Mouse (Mus musculus) bone marrow macrophage, adult 2 months (primary cell): ENCODE data around the gene Ott.
"Not testable (repeated sequence)": the region's sequence is repeated elsewhere in the genome, so short reads cannot be mapped to it uniquely, and the experiment has no call there.

Experiments
- CTCF ChIP-seq: IDR thresholded peaks from 2 replicates; pipeline ENCODE4 v1.5.1; 2012; ENCODE audit warnings: low read depth, mild to moderate bottlenecking, low read length, moderate library complexity
- POLR2A ChIP-seq: IDR thresholded peaks from 2 replicates; pipeline ENCODE4 v1.6.1; 2012; ENCODE audit warnings: mild to moderate bottlenecking, low read depth, low read length, borderline replicate concordance

DNA sequence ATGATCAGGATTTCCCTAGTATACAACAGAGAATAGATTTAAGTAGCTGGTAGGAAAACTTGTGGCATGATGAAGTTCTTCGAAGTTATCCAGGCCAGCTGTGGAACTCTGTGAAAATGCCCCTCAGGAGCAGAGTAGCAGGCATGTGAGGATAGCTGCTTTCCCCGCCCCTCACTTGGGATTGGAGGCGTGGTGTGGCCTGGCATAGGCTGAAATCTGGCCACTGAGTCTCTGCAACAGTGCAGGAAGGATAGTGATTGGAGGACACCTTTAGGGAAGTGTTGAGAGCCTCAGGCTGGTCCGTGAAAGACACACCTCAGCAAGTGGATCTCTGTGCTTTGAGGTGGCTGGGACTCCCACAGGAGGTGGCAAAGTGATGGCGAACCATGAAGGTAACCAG, at the start of gene Ott:
- TF ChIP-seq CTCF, POLR2A: not testable (repeated sequence)
